Comparison of ENCODE assay signal across 10 mouse cellular contexts in the genomic region with DNA sequence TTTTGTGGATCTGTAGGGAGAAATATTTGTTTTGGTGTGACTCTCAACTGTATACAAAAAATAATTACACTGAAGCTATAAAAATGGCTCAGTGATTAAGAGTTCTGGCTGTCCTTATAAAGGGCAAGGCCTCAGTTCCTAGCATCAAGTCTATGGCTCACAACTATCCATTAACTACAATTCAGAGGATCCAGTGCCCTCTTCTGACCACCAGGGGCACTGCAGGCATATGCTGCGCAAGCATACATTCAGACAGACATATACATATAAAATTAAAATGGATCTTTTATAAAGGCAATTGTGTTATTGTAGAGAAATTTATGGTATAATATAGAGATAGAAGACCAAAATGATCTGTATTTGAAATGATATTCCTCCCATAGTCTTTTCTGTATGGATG.
DNase-seq lines count a peak whose midpoint lies in the region; TF ChIP-seq lines count a peak whose summit lies in the region.
"Had no signal": no experiment of that assay in that cellular context is flagged by ENCODE, and none has a peak within 500 bp of the region (broad histone marks: within the 10 kb centered on the region; RNA-seq: fewer than 3 reads in every experiment).

No protein-coding gene starts in this region.

- 100% methylated on average over 1 of the region's 1 CpGs for WGBS in kidney, adult 2 months
- 95% methylated on average over 1 of the region's 1 CpGs for WGBS in thymus, adult 2 months

- TF ChIP-seq POLR2A in kidney, adult 2 months (IDR thresholded peaks at IDR 0.05; ENCODE audit: low read depth, low read length): no peak
- no peak for TF ChIP-seq POLR2A in thymus, adult 2 months (IDR thresholded peaks at IDR 0.05; ENCODE audit: control insufficient read depth, extremely low read depth, insufficient read depth, low read length, poor library complexity)

- no peak for DNase-seq in kidney, adult 2 months
- no peak for DNase-seq in kidney, adult 11 months
- DNase-seq in thymus, adult 2 months: peak; percentile 2
- no peak for DNase-seq in thymus, postnatal 36 days
- DNase-seq in WW6 (ENCODE audit: low read depth, low spot score): peak; percentile 13
- DNase-seq in naive thymus-derived CD4-positive, alpha-beta T cell, adult 2 months (ENCODE audit: low read depth): peak; percentile 4
- no peak for DNase-seq in urinary bladder, postnatal 4 days (ENCODE audit: low spot score in 2 of 2)
- DNase-seq in layer of hippocampus, adult 9-10 months (ENCODE audit: low spot score): no peak

- H3K4me1 ChIP-seq in kidney, adult 2 months (ENCODE audit: control insufficient read depth, insufficient read depth, low read length): no peaks in the 10 kb centered on the region
- H3K4me1 ChIP-seq in thymus, adult 2 months (replicated peaks; ENCODE audit: control insufficient read depth, insufficient read depth, low read length): no peaks in the 10 kb centered on the region

- peak; percentile 53 for TF ChIP-seq CTCF in kidney, adult 2 months (conservative IDR thresholded peaks at IDR 0.05; ENCODE audit: insufficient read depth, insufficient read length, low read depth, low read length)
- no peak for TF ChIP-seq CTCF in thymus, adult 2 months (IDR thresholded peaks at IDR 0.05; ENCODE audit: borderline replicate concordance, control insufficient read depth, extremely low read depth, insufficient read depth, low read length, poor library complexity)

- H3K4me3 ChIP-seq in kidney, adult 2 months (ENCODE audit: insufficient read depth, low read depth, low read length): no peak overlapping the region
- H3K4me3 ChIP-seq in thymus, adult 2 months (ENCODE audit: control insufficient read depth, insufficient read depth, low read length): no peak overlapping the region
- H3K4me3 ChIP-seq: limb, embryonic 13.5 days; megakaryocyte, embryonic 14.5 days had no signal

- H3K27ac ChIP-seq in kidney, adult 2 months (ENCODE audit: insufficient read depth, low read depth, low read length): no peak overlapping the region
- no peak overlapping the region for H3K27ac ChIP-seq in thymus, adult 2 months (ENCODE audit: control insufficient read depth, insufficient read depth, low read length)
- H3K27ac ChIP-seq: limb, embryonic 13.5 days had no signal

- no peaks in the 10 kb centered on the region for H3K36me3 ChIP-seq in kidney, adult 2 months (ENCODE audit: control insufficient read depth, insufficient read depth, low read length)
- H3K36me3 ChIP-seq in thymus, adult 2 months (ENCODE audit: control insufficient read depth, insufficient read depth, low read length): no peaks in the 10 kb centered on the region
- H3K36me3 ChIP-seq: limb, embryonic 13.5 days had no signal

- no peaks in the 10 kb centered on the region for H3K27me3 ChIP-seq in kidney, adult 2 months (replicated peaks; ENCODE audit: control insufficient read depth, insufficient read depth, low read length)
- no peaks in the 10 kb centered on the region for H3K27me3 ChIP-seq in thymus, adult 2 months (ENCODE audit: control insufficient read depth, insufficient read depth, low read length)
- H3K27me3 ChIP-seq: limb, embryonic 13.5 days; megakaryocyte, embryonic 14.5 days had no signal

Comparison
In these comparisons a context has a peak if more than half of its experiments do, and no peak if none do; other contexts are left out.
1. DNase-seq: peak in thymus, adult 2 months (single experiment), WW6 (single experiment) and naive thymus-derived CD4-positive, alpha-beta T cell, adult 2 months (single experiment); none in kidney, adult 2 months (single experiment), kidney, adult 11 months (single experiment), thymus, postnatal 36 days (0 of 2), urinary bladder, postnatal 4 days (0 of 2) and layer of hippocampus, adult 9-10 months (single experiment).